Mouse (Mus musculus): ENCODE results near the gene Gm11127. TPM values are rescaled to one million over a fixed set of nuclear protein-coding genes. Genes with fewer than 3 reads are reported as not detected.
A peak's percentile ranks its signal among the peaks of the same experiment; 100 is the strongest.
"Not testable (repeated sequence)": the region's sequence is repeated elsewhere in the genome, so short reads cannot be mapped to it uniquely, and the experiment has no call there.

Gene Gm11127
- polyA plus RNA-seq, 1 experiment from 2014 or later = not detected

- 89% methylated on average over 13 of the region's 13 CpGs for WGBS
- not testable (repeated sequence) for ATAC-seq (ENCODE audit: insufficient number of reproducible peaks, low FRiP score, low TSS enrichment, low read depth); H3K4me2 ChIP-seq (ENCODE audit: low read depth, severe bottlenecking); H3K9me3 ChIP-seq (ENCODE audit: control insufficient read depth, low read length); H3K27me3 ChIP-seq (ENCODE audit: control insufficient read depth, insufficient read depth, low read length); H3K4me3 ChIP-seq (ENCODE audit: low read depth, low read length); H3K4me1 ChIP-seq (ENCODE audit: control insufficient read depth, insufficient read depth, low read length); H3K9ac ChIP-seq (ENCODE audit: low read length); H3K27ac ChIP-seq (replicated peaks; ENCODE audit: low read depth, low read length); DNase-seq (ENCODE audit: low spot score); H3K36me3 ChIP-seq (ENCODE audit: control insufficient read depth, insufficient read depth, low read length)
These were observed 22.0 kb downstream of the Gm11127 start for GRCm38 (mm10) chr17:36036126-36036525.

GRCm38 (mm10) chr17:36035010-36035638 is 23.0 kb downstream of the Gm11127 start:
- 41% methylated on average over 3 of the region's 3 CpGs for WGBS
- H3K9ac ChIP-seq (ENCODE audit: low read length); H3K36me3 ChIP-seq (ENCODE audit: control insufficient read depth, insufficient read depth, low read length); H3K27me3 ChIP-seq (ENCODE audit: control insufficient read depth, insufficient read depth, low read length); ATAC-seq (ENCODE audit: insufficient number of reproducible peaks, low FRiP score, low TSS enrichment, low read depth); DNase-seq (ENCODE audit: low spot score); H3K4me1 ChIP-seq (ENCODE audit: control insufficient read depth, insufficient read depth, low read length); H3K27ac ChIP-seq (replicated peaks; ENCODE audit: low read depth, low read length); H3K4me3 ChIP-seq (ENCODE audit: low read depth, low read length); H3K9me3 ChIP-seq (ENCODE audit: control insufficient read depth, low read length); H3K4me2 ChIP-seq (ENCODE audit: low read depth, severe bottlenecking): not testable (repeated sequence)

- ATAC-seq (ENCODE audit: insufficient number of reproducible peaks, low FRiP score, low TSS enrichment, low read depth); H3K9me3 ChIP-seq (ENCODE audit: control insufficient read depth, low read length); DNase-seq (ENCODE audit: low spot score); H3K4me1 ChIP-seq (ENCODE audit: control insufficient read depth, insufficient read depth, low read length); H3K4me2 ChIP-seq (ENCODE audit: low read depth, severe bottlenecking); H3K27me3 ChIP-seq (ENCODE audit: control insufficient read depth, insufficient read depth, low read length); H3K27ac ChIP-seq (replicated peaks; ENCODE audit: low read depth, low read length); H3K4me3 ChIP-seq (ENCODE audit: low read depth, low read length); H3K9ac ChIP-seq (ENCODE audit: low read length); H3K36me3 ChIP-seq (ENCODE audit: control insufficient read depth, insufficient read depth, low read length): not testable (repeated sequence)
- 63% methylated on average over 3 of the region's 3 CpGs for WGBS
These were observed 23.6 kb downstream of the Gm11127 start for GRCm38 (mm10) chr17:36034524-36034923.

GRCm38 (mm10) chr17:36032351-36032875 is 25.8 kb downstream of the Gm11127 start, which contains the start of gene H2-T23:
Gene H2-T23 (minus strand): TSS chr17:36032855.
- 2% methylated on average over 24 of the region's 25 CpGs for WGBS
- Histone ChIP-seq H3K9ac (ENCODE audit: low read length) (peak within 1 kb of the TSS; percentile 17; the same call in 1 of the 2 replicates), H3K4me3 (ENCODE audit: low read depth, low read length) (peak within 1 kb of the TSS; percentile 33), H3K4me2 (ENCODE audit: low read depth, severe bottlenecking) (peak within 1 kb of the TSS; percentile 67)
- not testable (repeated sequence) for H3K4me1 ChIP-seq (ENCODE audit: control insufficient read depth, insufficient read depth, low read length); H3K27ac ChIP-seq (replicated peaks; ENCODE audit: low read depth, low read length); H3K9me3 ChIP-seq (ENCODE audit: control insufficient read depth, low read length); H3K36me3 ChIP-seq (ENCODE audit: control insufficient read depth, insufficient read depth, low read length); H3K27me3 ChIP-seq (ENCODE audit: control insufficient read depth, insufficient read depth, low read length)
- DNase-seq (ENCODE audit: low spot score) (peak; percentile 59), ATAC-seq (ENCODE audit: insufficient number of reproducible peaks, low FRiP score, low TSS enrichment, low read depth) (peak; percentile 41; the same call in 1 of the 2 replicates)

- 3% methylated on average over 40 of the region's 40 CpGs for WGBS
- not testable (repeated sequence) for H3K4me1 ChIP-seq (ENCODE audit: control insufficient read depth, insufficient read depth, low read length); H3K36me3 ChIP-seq (ENCODE audit: control insufficient read depth, insufficient read depth, low read length); H3K9me3 ChIP-seq (ENCODE audit: control insufficient read depth, low read length); H3K27me3 ChIP-seq (ENCODE audit: control insufficient read depth, insufficient read depth, low read length); H3K27ac ChIP-seq (replicated peaks; ENCODE audit: low read depth, low read length)
- Histone ChIP-seq H3K4me3 (ENCODE audit: low read depth, low read length) (peak overlapping the region; percentile 33), H3K9ac (ENCODE audit: low read length) (peak overlapping the region; percentile 17; the same call in 1 of the 2 replicates), H3K4me2 (ENCODE audit: low read depth, severe bottlenecking) (peak overlapping the region; percentile 67)
- ATAC-seq (ENCODE audit: insufficient number of reproducible peaks, low FRiP score, low TSS enrichment, low read depth) = peak; percentile 41; the same call in 1 of the 2 replicates
- DNase-seq (ENCODE audit: low spot score) = peak; percentile 46
These were observed 26.4 kb downstream of the Gm11127 start for GRCm38 (mm10) chr17:36031583-36032331.

- H3K9ac ChIP-seq (ENCODE audit: low read length); DNase-seq (ENCODE audit: low spot score); H3K27me3 ChIP-seq (ENCODE audit: control insufficient read depth, insufficient read depth, low read length); H3K36me3 ChIP-seq (ENCODE audit: control insufficient read depth, insufficient read depth, low read length); H3K9me3 ChIP-seq (ENCODE audit: control insufficient read depth, low read length); H3K4me1 ChIP-seq (ENCODE audit: control insufficient read depth, insufficient read depth, low read length); ATAC-seq (ENCODE audit: insufficient number of reproducible peaks, low FRiP score, low TSS enrichment, low read depth); H3K27ac ChIP-seq (replicated peaks; ENCODE audit: low read depth, low read length): not testable (repeated sequence)
- Histone ChIP-seq H3K4me2 (ENCODE audit: low read depth, severe bottlenecking) (peak overlapping the region; percentile 67; the same call in 1 of the 2 replicates), H3K4me3 (ENCODE audit: low read depth, low read length) (0 out of 2 replicates have a peak overlapping the region, but pooled peaks have one; percentile 33)
- whole genome bisulfite sequencing = 58% methylated on average over 7 of the region's 8 CpGs
These were observed 27.2 kb downstream of the Gm11127 start for GRCm38 (mm10) chr17:36030703-36031582.

- not testable (repeated sequence) for H3K27ac ChIP-seq (replicated peaks; ENCODE audit: low read depth, low read length); ATAC-seq (ENCODE audit: insufficient number of reproducible peaks, low FRiP score, low TSS enrichment, low read depth); H3K9ac ChIP-seq (ENCODE audit: low read length); DNase-seq (ENCODE audit: low spot score); H3K4me1 ChIP-seq (ENCODE audit: control insufficient read depth, insufficient read depth, low read length); H3K4me3 ChIP-seq (ENCODE audit: low read depth, low read length); H3K36me3 ChIP-seq (ENCODE audit: control insufficient read depth, insufficient read depth, low read length); H3K9me3 ChIP-seq (ENCODE audit: control insufficient read depth, low read length); H3K27me3 ChIP-seq (ENCODE audit: control insufficient read depth, insufficient read depth, low read length); H3K4me2 ChIP-seq (ENCODE audit: low read depth, severe bottlenecking)
- WGBS = 60% methylated on average over 2 of the region's 4 CpGs
These were observed 28.0 kb downstream of the Gm11127 start for GRCm38 (mm10) chr17:36030046-36030702.

Data from limb, embryonic 11.5 days (tissue).